ENCODE assay signal across 9 mouse cellular contexts in the genomic region with DNA sequence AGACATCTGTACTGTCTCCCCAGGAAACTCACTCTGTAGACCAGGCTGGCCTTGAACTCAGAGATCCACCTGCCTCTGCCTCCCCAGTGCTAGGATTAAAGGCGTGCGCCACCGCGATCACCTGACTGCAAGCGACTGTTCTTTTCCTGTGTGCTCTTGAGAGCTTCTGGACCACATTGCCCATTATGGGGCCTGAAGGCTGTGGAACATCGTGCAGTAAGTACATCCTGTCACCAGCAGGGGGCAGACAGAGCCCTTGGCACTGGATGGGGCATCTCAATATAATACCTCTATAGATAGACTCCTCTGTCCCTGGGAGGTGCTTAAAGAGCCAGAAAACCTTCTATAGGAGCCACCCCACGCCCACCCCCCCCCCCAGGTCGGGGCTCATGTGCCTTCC. TPM values are rescaled to one million over a fixed set of nuclear protein-coding genes. Genes with fewer than 3 reads are reported as not detected.
A peak's percentile ranks its signal among the peaks of the same experiment; 100 is the strongest.
DNase-seq lines count a peak whose midpoint lies in the region; ATAC-seq lines count a peak whose summit lies in the region.
"Had no signal": no experiment of that assay in that cellular context is flagged by ENCODE, and none has a peak within 500 bp of the region (broad histone marks: within the 10 kb centered on the region; RNA-seq: fewer than 3 reads in every experiment).

No protein-coding gene starts in this region.

- intact Hi-C loops in gastrocnemius, postnatal 36 days (cut with DNase I), result no loop called here

- 29% methylated on average over 8 of the region's 8 CpGs for WGBS in limb, embryonic 15.5 days

- no peak overlapping the region for H3K4me3 ChIP-seq in limb, embryonic 15.5 days
- H3K4me3 ChIP-seq: embryonic facial prominence, embryonic 13.5 days had no signal

- DNase-seq in 3T3-L1 (ENCODE audit: low read depth, low spot score), result peak; percentile 85
- DNase-seq in adrenal gland, adult (ENCODE audit: inconsistent age in 2 of 2, low spot score in 1 of 2), result peak; percentile 79 to 92
- peak; percentile 93 for DNase-seq in embryo, embryonic 10 days (ENCODE audit: low spot score)
- peak; percentile 50 to 59 for DNase-seq in gastrocnemius, postnatal 36 days
- DNase-seq in kidney, adult 9 months, result peak; percentile 76
- peak; percentile 84 for DNase-seq in naive thymus-derived CD4-positive, alpha-beta T cell, adult 2 months (ENCODE audit: low read depth)
- peak; percentile 50 for DNase-seq in telencephalon, adult 2 months (ENCODE audit: low read depth, low spot score)

- peak; percentile 48; the same call in 1 of the 2 replicates for ATAC-seq in limb, embryonic 15.5 days (ENCODE audit: insufficient number of reproducible peaks, low FRiP score, low TSS enrichment, low read depth)

- H3K9ac ChIP-seq in limb, embryonic 15.5 days, result no peak overlapping the region
- H3K9ac ChIP-seq: embryonic facial prominence, embryonic 13.5 days had no signal

- H3K27me3 ChIP-seq in limb, embryonic 15.5 days, result peaks cover 1% of the 10 kb centered on the region; the same call in 1 of the 2 replicates
- H3K27me3 ChIP-seq: embryonic facial prominence, embryonic 13.5 days had no signal

- no peak overlapping the region for H3K4me2 ChIP-seq in limb, embryonic 15.5 days
- H3K4me2 ChIP-seq: embryonic facial prominence, embryonic 13.5 days had no signal

- no peaks in the 10 kb centered on the region for H3K9me3 ChIP-seq in limb, embryonic 15.5 days
- H3K9me3 ChIP-seq: embryonic facial prominence, embryonic 13.5 days had no signal

- 0 out of 2 replicates have a peak, but pooled peaks cover 2% of the 10 kb centered on the region for H3K4me1 ChIP-seq in limb, embryonic 15.5 days

- no peak overlapping the region for H3K27ac ChIP-seq in limb, embryonic 15.5 days
- H3K27ac ChIP-seq: embryonic facial prominence, embryonic 13.5 days had no signal

- no peaks in the 10 kb centered on the region for H3K36me3 ChIP-seq in limb, embryonic 15.5 days
- H3K36me3 ChIP-seq: embryonic facial prominence, embryonic 13.5 days had no signal

RNA-seq across cellular contexts. Expression of a gene that starts 12.8 kb away (rescaled TPM):
- total RNA-seq in gastrocnemius, postnatal 36 days (2021), result 10 to 100 TPM; 15.6 to 20.4 TPM
- polyA plus RNA-seq in limb, embryonic 15.5 days (2015; fragmentation: Nextera tagmentation; extraction: Ambion mirVana), result 16.5 and 33.3 TPM in 2 replicates

RNA-seq across cellular contexts. Expression of a gene that starts 59.7 kb away (rescaled TPM):
- 10 to 100 TPM; 12.5 to 14.2 TPM for total RNA-seq in gastrocnemius, postnatal 36 days (2021)
- 17.6 and 18.1 TPM in 2 replicates for polyA plus RNA-seq in limb, embryonic 15.5 days (2015; fragmentation: Nextera tagmentation; extraction: Ambion mirVana)
